Mouse (Mus musculus) kidney, adult 2 months (tissue): Measurements from ENCODE around the gene Dcps. TPM values are rescaled to one million over a fixed set of nuclear protein-coding genes. Genes with fewer than 3 reads are reported as not detected.

Experiments
- DNase-seq: peaks from one replicate; pipeline ENCODE4 v3.0.0; 2021
- H3K27ac ChIP-seq: fragments of 200-500 bp; 2 replicates; pipeline ENCODE4 v1.5.1; 2012; ENCODE audit warnings: low read depth, low read length, control low read depth, inconsistent platforms; ENCODE audit not compliant: insufficient read depth
- H3K27me3 ChIP-seq: fragments of 200-500 bp; replicated peaks from 2 replicates; pipeline ENCODE4 v1.6.1; 2012; ENCODE audit warnings: mild to moderate bottlenecking, moderate library complexity, low read length, inconsistent platforms; ENCODE audit not compliant: control insufficient read depth, insufficient read depth
- H3K36me3 ChIP-seq: fragments of 200-500 bp; 2 replicates; pipeline ENCODE4 v1.6.1; 2012; ENCODE audit warnings: mild to moderate bottlenecking, moderate library complexity, low read length, inconsistent platforms; ENCODE audit not compliant: control insufficient read depth, insufficient read depth
- H3K4me1 ChIP-seq: fragments of 200-500 bp; 2 replicates; pipeline ENCODE4 v1.6.1; 2011; ENCODE audit warnings: low read length; ENCODE audit not compliant: control insufficient read depth, insufficient read depth
- H3K4me3 ChIP-seq: fragments of 200-500 bp; 2 replicates; pipeline ENCODE4 v1.5.1; 2011; ENCODE audit warnings: mild to moderate bottlenecking, low read depth, low read length, control low read depth; ENCODE audit not compliant: insufficient read depth
- CTCF ChIP-seq: fragments of 200-500 bp; conservative IDR thresholded peaks from 2 replicates; pipeline ENCODE4 v1.5.1; 2011; ENCODE audit warnings: low read depth, mild to moderate bottlenecking, control low read depth, low read length, moderate library complexity, mixed read lengths; ENCODE audit not compliant: insufficient read depth, insufficient read length
- POLR2A ChIP-seq: fragments of 200-500 bp; IDR thresholded peaks from one replicate; pipeline ENCODE4 v1.6.1; 2011; ENCODE audit warnings: low read depth, low read length, control low read depth
- WGBS: fragments of 180-500 bp; shearing (Covaris S2); methylation state at CpG from one replicate; pipeline ENCODE4 v1.1.7; 2018; 5-methylcytosine and 5-hydroxymethylcytosine counted together
- polyA plus RNA-seq: library from polyadenylated mRNA; depleted of rRNA; stranded (reverse); fragments of >200 nt; gene quantifications from 2 replicates; pipeline ENCODE4 v1.2.3, GENCODE M21; 2012; rRNA removed

The Dcps gene
- polyA plus RNA-seq, 1 experiment, result 36.2 TPM

- WGBS, result 79% methylated on average over 3 of the region's 3 CpGs
- Histone ChIP-seq H3K4me3 (no peak overlapping the region), H3K4me1 (peaks cover 5% of the 10 kb centered on the region; the same call in 1 of the 2 replicates), H3K27ac (no peak overlapping the region), H3K36me3 (no peaks in the 10 kb centered on the region), H3K27me3 (no peaks in the 10 kb centered on the region)
- TF ChIP-seq POLR2A (no peak), CTCF (no peak)
- DNase-seq, result no peak
Measured at GRCm38 (mm10) chr9:35093350-35093749, 82.5 kb downstream of the Dcps start.

GRCm38 (mm10) chr9:35092904-35093303 is 83.0 kb downstream of the Dcps start:
- TF ChIP-seq CTCF (no peak), POLR2A (no peak)
- WGBS, result 90% methylated on average over 2 of the region's 2 CpGs

More at GRCm38 (mm10) chr9:35092904-35093303, 83.0 kb downstream of the Dcps start:
- no peaks in the 10 kb centered on the region for H3K27me3 ChIP-seq
- no peak for DNase-seq
- no peak overlapping the region for H3K4me3 ChIP-seq
- peaks cover 5% of the 10 kb centered on the region; the same call in 1 of the 2 replicates for H3K4me1 ChIP-seq
- no peak overlapping the region for H3K27ac ChIP-seq
- H3K36me3 ChIP-seq, result no peaks in the 10 kb centered on the region

Other genes with a start within 250 kb of the Dcps start
- gene St3gal4, start 56.8 kb downstream of the Dcps start, polyA plus RNA-seq, result 4.7 and 5.0 TPM in 2 replicates
- gene Srpr, start 24.1 kb upstream of the Dcps start, polyA plus RNA-seq, result 84.9 and 85.9 TPM in 2 replicates
- 8.1 and 11.2 TPM in 2 replicates for gene Tirap, start 24.2 kb upstream of the Dcps start, polyA plus RNA-seq
- 37.0 and 39.1 TPM in 2 replicates for gene Foxred1, start 35.0 kb upstream of the Dcps start, polyA plus RNA-seq
- 9.8 and 11.4 TPM in 2 replicates for gene Fam118b, start 91.7 kb upstream of the Dcps start, polyA plus RNA-seq
- gene Rpusd4, start 91.8 kb upstream of the Dcps start, polyA plus RNA-seq, result 10.1 and 10.7 TPM in 2 replicates
- 3.7 and 4.0 TPM in 2 replicates for gene Cdon, start 245.1 kb upstream of the Dcps start, polyA plus RNA-seq